Mouse (Mus musculus) lung, embryonic 16.5 days (tissue): ENCODE measurements around the gene 1600014C23Rik. TPM values are rescaled to one million over a fixed set of nuclear protein-coding genes. Genes with fewer than 3 reads are reported as not detected.

Experiments
- ATAC-seq: fragments of 200-750 bp; cut with Nextera tagmentation; 2 replicates; pipeline ENCODE4 v1.8.0; 2017; ENCODE audit warnings: low read depth, mild to moderate bottlenecking, moderate library complexity
- H3K27ac ChIP-seq: fragments of 300-500 bp; sonication (generic); 2 replicates; pipeline ENCODE4 v1.5.1; 2014; ENCODE audit warnings: mild to moderate bottlenecking, control low read depth, low read length
- H3K27me3 ChIP-seq: fragments of 300-500 bp; sonication (generic); 2 replicates; pipeline ENCODE4 v1.6.1; 2014; ENCODE audit warnings: low read depth, low read length, mixed read lengths; ENCODE audit not compliant: control insufficient read depth, insufficient read depth
- H3K36me3 ChIP-seq: fragments of 300-500 bp; sonication (generic); 2 replicates; pipeline ENCODE4 v1.6.1; 2014; ENCODE audit warnings: low read length; ENCODE audit not compliant: control insufficient read depth, insufficient read depth
- H3K4me1 ChIP-seq: fragments of 300-500 bp; sonication (generic); replicated peaks from 2 replicates; pipeline ENCODE4 v1.6.1; 2014; ENCODE audit warnings: low read length, mixed read lengths; ENCODE audit not compliant: control insufficient read depth, insufficient read depth
- H3K4me2 ChIP-seq: fragments of 300-500 bp; sonication (generic); 2 replicates; pipeline ENCODE4 v1.6.1; 2014; ENCODE audit warnings: low read depth, low read length, control low read depth
- H3K4me3 ChIP-seq: fragments of 300-500 bp; sonication (generic); 2 replicates; pipeline ENCODE4 v1.5.1; 2014; ENCODE audit warnings: mild to moderate bottlenecking, low read length, control low read depth
- H3K9ac ChIP-seq: fragments of 300-500 bp; sonication (generic); 2 replicates; pipeline ENCODE4 v1.6.1; 2014; ENCODE audit warnings: low read length, control low read depth
- H3K9me3 ChIP-seq: fragments of 300-500 bp; sonication (generic); 2 replicates; pipeline ENCODE4 v1.6.1; 2016; ENCODE audit warnings: low read length; ENCODE audit not compliant: control insufficient read depth
- WGBS: fragments of 180-500 bp; shearing (Covaris S2); extraction: QIAGEN DNeasy Blood & Tissue Kit; methylation state at CpG from one replicate; pipeline ENCODE4 v1.1.7; 2014; 5-methylcytosine and 5-hydroxymethylcytosine counted together
- polyA plus RNA-seq: library from polyadenylated mRNA; unstranded; fragments of >200 nt; fragmentation: Nextera tagmentation; extraction: Ambion mirVana; gene quantifications from 2 replicates; pipeline ENCODE4 v1.2.1, GENCODE M21; 2015

Gene 1600014C23Rik
- polyA plus RNA-seq, 1 experiment from 2014 or later: not detected

DNA sequence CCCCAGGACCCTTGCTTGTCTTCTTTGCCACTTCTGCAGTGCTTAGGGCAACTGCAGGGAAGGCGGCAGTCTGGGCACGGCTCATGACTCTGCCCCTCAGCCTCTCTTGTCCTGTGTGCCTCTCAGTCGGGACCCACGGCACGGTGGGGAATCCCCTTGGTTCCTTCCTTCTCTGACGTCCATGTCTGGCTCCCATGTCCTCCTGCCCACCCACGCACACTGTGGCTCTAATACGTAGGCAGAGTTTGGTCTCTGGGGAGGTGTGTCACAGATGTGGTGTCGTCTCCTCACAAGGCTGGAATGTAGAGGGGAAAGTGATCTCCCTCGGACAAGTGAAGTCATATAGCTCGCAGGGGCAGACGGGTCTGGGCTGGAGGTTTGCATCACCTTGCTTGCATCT lies 13.1 kb upstream of the 1600014C23Rik start:
- no peak overlapping the region for H3K4me2 ChIP-seq
- ATAC-seq: no peak
- H3K4me1 ChIP-seq: peaks cover 7% of the 10 kb centered on the region; the same call in 1 of the 2 replicates
- no peaks in the 10 kb centered on the region for H3K36me3 ChIP-seq
- no peak overlapping the region for H3K27ac ChIP-seq
- H3K27me3 ChIP-seq: no peaks in the 10 kb centered on the region
- 54% methylated on average over 12 of the region's 12 CpGs for WGBS
- no peak overlapping the region for H3K4me3 ChIP-seq
- no peak overlapping the region for H3K9ac ChIP-seq
- H3K9me3 ChIP-seq: no peaks in the 10 kb centered on the region

DNA sequence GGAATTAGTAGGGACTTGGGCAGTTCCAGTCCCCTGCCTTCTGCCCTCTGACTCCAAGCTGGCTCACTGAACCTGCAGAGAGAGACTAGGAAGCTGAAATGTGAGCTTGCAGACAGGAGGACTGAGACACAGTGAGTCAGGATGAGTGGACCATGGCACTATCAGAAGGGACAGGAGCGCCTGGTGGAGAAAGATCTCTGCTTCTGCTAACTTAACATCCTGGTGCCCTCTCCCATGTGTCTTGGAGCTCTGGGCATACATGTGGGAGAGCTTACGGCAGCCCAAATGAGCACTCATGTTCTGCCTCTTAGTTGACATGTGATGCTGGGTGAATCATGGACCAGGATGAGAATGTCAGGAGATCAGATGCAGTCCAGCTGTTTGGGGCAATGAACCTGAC lies 12.0 kb upstream of the 1600014C23Rik start:
- Histone ChIP-seq H3K9me3 (no peaks in the 10 kb centered on the region), H3K4me1 (peaks cover 7% of the 10 kb centered on the region; the same call in 1 of the 2 replicates), H3K27ac (no peak overlapping the region), H3K27me3 (no peaks in the 10 kb centered on the region), H3K9ac (no peak overlapping the region; the same call in 1 of the 2 replicates), H3K4me2 (no peak overlapping the region), H3K4me3 (no peak overlapping the region), H3K36me3 (no peaks in the 10 kb centered on the region)
- no peak for ATAC-seq
- 90% methylated on average over 2 of the region's 2 CpGs for WGBS

DNA sequence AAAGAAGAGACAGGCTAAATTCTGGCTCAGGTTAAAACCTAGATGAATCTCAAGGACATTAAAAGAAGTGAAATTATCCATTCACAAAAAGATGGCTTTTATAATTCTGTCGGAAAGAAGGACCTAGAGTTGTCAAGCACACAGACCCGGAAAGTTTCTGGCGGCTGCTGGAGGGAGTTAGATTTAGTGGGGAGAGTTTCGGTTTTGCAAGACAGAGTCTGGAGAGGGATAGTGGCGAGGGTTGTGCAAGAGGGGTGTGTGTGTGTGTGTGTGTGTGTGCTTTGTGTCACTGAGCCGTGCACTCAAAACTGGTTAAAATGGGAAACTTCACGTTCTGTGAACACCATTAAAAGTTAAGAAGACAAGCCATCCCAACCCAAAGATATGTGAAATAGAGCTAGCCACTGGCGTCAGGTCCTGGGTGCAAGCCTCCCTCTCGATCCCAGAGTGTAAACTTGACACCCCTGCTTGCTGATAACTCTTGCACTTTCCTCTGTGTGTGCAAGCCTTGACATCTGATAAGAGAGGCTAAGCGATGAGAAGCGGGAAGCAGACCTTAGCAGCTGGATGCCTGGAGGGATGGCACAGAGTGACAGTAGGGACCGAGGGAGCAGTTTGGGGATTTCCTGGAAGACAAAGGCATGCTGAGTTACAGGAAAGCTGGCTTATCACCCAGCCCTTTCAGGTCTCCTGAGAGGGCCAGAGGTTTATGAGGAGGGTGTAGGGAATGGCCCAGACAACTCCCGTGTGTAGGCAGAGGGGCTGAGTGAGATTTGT lies 8.9 kb upstream of the 1600014C23Rik start:
- no peaks in the 10 kb centered on the region for H3K27me3 ChIP-seq
- H3K9me3 ChIP-seq: no peaks in the 10 kb centered on the region
- peak; percentile 21 for ATAC-seq
- 30% methylated on average over 13 of the region's 13 CpGs for WGBS
- no peak overlapping the region for H3K4me2 ChIP-seq
- H3K36me3 ChIP-seq: no peaks in the 10 kb centered on the region
- 0 out of 2 replicates have a peak overlapping the region, but pooled peaks have one; percentile 26 for H3K9ac ChIP-seq
- peaks cover 7% of the 10 kb centered on the region; the same call in 1 of the 2 replicates for H3K4me1 ChIP-seq
- H3K4me3 ChIP-seq: no peak overlapping the region
- H3K27ac ChIP-seq: peak overlapping the region; percentile 32; the same call in 1 of the 2 replicates

DNA sequence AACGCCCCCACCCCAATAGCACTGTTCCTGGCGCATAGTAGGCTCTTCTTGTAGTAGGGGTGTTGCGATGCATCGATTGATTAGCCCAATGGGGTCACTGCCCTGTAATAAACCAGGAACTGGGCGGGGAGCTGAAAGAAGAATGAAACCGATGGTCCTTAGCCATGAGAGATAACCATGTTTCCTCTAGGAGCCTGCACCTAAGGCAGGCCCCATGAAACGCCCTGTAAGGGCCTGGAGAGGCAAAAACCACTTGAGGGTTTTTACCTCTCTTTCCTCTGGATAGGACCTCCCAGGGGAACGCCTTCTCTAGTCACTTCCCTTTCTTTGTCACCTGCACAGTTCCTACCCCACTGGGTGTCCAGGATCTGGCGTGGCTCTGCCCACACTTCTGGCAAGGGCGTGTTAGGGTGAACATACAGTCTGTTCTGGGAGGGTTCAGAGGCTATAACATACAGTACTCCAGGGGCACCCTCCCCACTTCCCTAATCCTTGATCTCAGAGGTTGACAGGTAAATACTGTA lies 3.5 kb upstream of the 1600014C23Rik start:
- peak overlapping the region; percentile 57 for H3K4me3 ChIP-seq
- no peaks in the 10 kb centered on the region for H3K9me3 ChIP-seq
- no peaks in the 10 kb centered on the region for H3K36me3 ChIP-seq
- 12% methylated on average over 10 of the region's 10 CpGs for WGBS
- H3K27ac ChIP-seq: peak overlapping the region; percentile 94
- H3K27me3 ChIP-seq: peaks cover 8% of the 10 kb centered on the region
- ATAC-seq: peak; percentile 51
- H3K9ac ChIP-seq: peak overlapping the region; percentile 79
- peak overlapping the region; percentile 88 for H3K4me2 ChIP-seq
- peaks cover 32% of the 10 kb centered on the region for H3K4me1 ChIP-seq

DNA sequence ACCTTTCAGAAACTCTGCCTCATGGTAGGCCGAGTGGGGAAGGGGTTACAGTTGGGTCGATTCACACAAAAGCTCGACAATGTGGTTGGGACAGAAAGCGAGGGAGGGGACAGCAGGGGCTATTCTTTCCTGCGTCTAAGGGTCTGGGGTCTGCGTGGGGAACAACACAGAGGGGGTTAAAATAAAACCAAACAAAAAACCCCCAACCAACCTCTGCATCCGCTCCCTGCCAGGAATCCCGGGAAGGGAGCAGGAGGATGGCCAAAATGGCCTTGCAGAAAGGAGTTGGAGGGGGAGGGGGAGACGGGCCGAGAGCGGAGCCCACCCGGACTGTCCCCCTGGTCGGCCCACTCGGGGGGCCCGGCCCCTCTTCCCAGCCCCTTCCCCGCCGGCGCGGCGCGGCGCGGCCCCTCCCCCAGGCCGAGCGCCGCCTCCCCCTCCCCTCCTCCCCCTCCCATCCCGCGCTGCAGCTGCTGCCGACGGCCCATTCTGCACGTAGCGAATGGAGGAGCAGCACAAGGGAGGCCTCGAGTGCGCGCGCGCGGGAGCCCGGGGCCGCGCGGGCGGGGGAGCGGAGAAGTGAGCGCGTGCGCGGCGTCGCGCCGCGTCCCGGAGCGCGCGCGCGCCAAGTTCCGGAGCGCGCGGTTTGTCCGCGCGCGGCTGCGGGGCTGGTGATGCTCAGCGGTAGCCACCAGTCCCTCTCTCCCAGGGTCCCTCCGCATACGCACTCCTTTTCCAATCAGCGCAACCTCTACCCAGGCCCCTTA lies 2.9 kb upstream of the 1600014C23Rik start:
- H3K27me3 ChIP-seq: peaks cover 8% of the 10 kb centered on the region
- peak; percentile 74 for ATAC-seq

DNA sequence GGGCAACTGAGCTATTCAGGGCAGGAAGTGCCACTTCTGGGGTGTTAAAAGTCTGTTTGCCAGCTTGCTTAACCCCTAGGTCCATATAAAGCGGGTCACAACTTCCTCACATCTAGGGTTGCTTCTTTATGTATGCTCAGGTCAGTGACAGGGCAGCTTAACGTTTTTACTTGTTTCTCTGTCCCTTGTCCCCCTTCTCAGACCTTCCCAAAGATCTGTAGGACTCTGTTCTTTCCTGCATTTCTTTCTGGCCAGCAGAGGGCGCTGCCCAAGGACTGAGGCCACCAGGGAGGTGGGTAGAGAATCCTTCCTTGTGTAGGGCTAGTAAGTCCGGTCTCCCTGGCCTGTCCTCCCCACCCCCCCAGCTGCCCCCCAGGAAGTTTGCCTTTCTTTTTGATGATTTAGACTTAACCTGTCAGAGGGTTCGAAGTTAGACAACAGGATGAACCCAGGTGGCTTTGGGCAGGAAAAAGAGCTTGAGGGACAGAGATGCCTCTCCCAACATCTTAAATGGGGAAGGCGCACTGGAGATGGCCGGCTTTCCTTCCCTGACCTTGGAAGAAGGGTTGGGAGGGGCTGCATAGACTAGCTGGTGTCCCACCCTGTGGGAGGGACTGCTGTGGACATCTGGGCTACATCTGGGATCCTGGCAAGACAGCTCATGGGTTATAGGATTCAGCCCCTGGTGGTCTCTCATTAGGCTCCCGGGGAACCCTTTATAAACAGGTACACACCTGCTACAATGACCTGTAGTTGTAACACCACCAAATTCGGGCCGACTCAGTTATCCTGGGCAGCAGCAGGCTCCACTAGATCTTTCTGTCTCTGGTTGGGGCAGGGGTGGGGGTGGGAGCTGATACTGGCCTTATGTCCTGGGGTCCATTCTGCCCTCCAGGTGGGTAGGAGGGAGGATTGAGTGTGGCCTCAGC lies 2.0 kb upstream of the 1600014C23Rik start:
- Histone ChIP-seq H3K9ac (peak overlapping the region; percentile 79), H3K4me3 (peak overlapping the region; percentile 57), H3K27ac (peak overlapping the region; percentile 94), H3K36me3 (no peaks in the 10 kb centered on the region), H3K9me3 (no peaks in the 10 kb centered on the region), H3K4me2 (peak overlapping the region; percentile 88), H3K4me1 (peaks cover 32% of the 10 kb centered on the region), H3K27me3 (peaks cover 10% of the 10 kb centered on the region)
- ATAC-seq: peak; percentile 59
- WGBS: 3% methylated on average over 10 of the region's 10 CpGs

More for the DNA sequence above, 2.9 kb upstream of the 1600014C23Rik start:
- Histone ChIP-seq H3K4me3 (peak overlapping the region; percentile 57), H3K9ac (peak overlapping the region; percentile 79), H3K4me1 (peaks cover 32% of the 10 kb centered on the region), H3K36me3 (no peaks in the 10 kb centered on the region), H3K27ac (peak overlapping the region; percentile 94), H3K4me2 (peak overlapping the region; percentile 88), H3K9me3 (no peaks in the 10 kb centered on the region)
- WGBS: under 1% methylated on average over 48 of the region's 72 CpGs

DNA sequence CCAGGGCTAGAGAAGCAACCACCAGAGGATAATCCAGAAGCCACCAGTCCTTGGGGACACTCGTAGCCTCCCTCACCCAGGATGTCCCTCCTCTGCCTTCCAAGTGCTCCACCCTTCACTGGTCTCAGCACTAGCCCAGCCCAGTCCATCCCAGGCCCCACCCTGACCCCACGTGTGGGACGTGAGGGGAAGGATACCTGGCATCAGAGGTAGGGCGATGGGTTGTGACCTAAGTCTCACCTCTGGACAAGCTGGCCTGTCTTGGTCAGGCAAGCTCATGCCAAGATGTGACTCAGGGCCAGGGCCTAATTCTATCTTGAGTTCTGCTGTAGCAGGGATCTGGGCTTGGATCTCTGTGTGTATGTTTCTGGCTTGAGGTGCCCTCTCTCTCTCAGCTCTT lies 1.2 kb upstream of the 1600014C23Rik start:
- Histone ChIP-seq H3K4me2 (no peak overlapping the region), H3K4me3 (no peak overlapping the region), H3K27me3 (peaks cover 10% of the 10 kb centered on the region), H3K9me3 (no peaks in the 10 kb centered on the region), H3K9ac (peak overlapping the region; percentile 27; the same call in 1 of the 2 replicates), H3K27ac (peak overlapping the region; percentile 74), H3K36me3 (no peaks in the 10 kb centered on the region), H3K4me1 (peaks cover 32% of the 10 kb centered on the region)
- 79% methylated on average over 4 of the region's 4 CpGs for WGBS
- ATAC-seq: no peak

DNA sequence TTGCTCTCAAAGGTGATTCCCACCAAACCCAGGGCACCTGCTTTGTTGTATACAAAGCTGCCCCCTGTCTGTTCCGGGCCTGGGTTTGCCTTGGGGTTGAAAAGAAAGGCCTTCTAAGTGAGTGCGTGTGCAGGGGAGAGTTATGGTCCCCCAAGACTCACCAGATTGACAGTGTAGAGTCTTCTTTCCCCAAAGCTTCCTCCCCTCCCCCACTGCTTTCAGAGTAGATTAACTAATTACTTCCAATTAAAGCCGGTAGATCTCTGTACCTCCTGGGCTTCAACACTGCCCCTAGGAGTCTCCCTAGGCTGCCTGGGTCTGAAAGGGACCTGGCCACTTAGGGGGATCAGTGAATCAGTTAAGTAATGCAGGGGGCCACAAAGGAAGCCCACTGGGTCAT lies 689 bp upstream of the 1600014C23Rik start:
- no peak overlapping the region for H3K27ac ChIP-seq
- H3K9ac ChIP-seq: peak overlapping the region; percentile 70
- peaks cover 10% of the 10 kb centered on the region for H3K27me3 ChIP-seq
- H3K9me3 ChIP-seq: no peaks in the 10 kb centered on the region
- no peak for ATAC-seq
- no peak overlapping the region; the same call in 1 of the 2 replicates for H3K4me3 ChIP-seq
- H3K4me2 ChIP-seq: peak overlapping the region; percentile 91
- H3K4me1 ChIP-seq: peaks cover 32% of the 10 kb centered on the region
- H3K36me3 ChIP-seq: no peaks in the 10 kb centered on the region
- WGBS: 26% methylated on average over 3 of the region's 3 CpGs
